Mouse (Mus musculus) lung, embryonic 15.5 days (tissue): Measurements from ENCODE around the gene Fndc10. TPM values are rescaled to one million over a fixed set of nuclear protein-coding genes. Genes with fewer than 3 reads are reported as not detected.
A peak's percentile ranks its signal among the peaks of the same experiment; 100 is the strongest.

Source experiments
- ATAC-seq: fragments of 200-750 bp; cut with Nextera tagmentation; 2 replicates; pipeline ENCODE4 v1.8.0; 2017; ENCODE audit warnings: moderate number of reproducible peaks, borderline replicate concordance; ENCODE audit not compliant: low FRiP score, low TSS enrichment; ENCODE audit errors: extremely low read depth
- H3K27ac ChIP-seq: fragments of 300-500 bp; sonication (generic); 2 replicates; pipeline ENCODE4 v1.5.1; 2015; ENCODE audit warnings: moderate library complexity, mild to moderate bottlenecking, inconsistent platforms
- H3K27me3 ChIP-seq: fragments of 300-500 bp; sonication (generic); 2 replicates; pipeline ENCODE4 v1.6.1; 2015; ENCODE audit warnings: inconsistent platforms
- H3K36me3 ChIP-seq: fragments of 300-500 bp; sonication (generic); 2 replicates; pipeline ENCODE4 v1.6.1; 2015; ENCODE audit warnings: inconsistent platforms
- H3K4me1 ChIP-seq: fragments of 300-500 bp; sonication (generic); 2 replicates; pipeline ENCODE4 v1.6.1; 2015; ENCODE audit warnings: inconsistent platforms
- H3K4me2 ChIP-seq: fragments of 300-500 bp; sonication (generic); 2 replicates; pipeline ENCODE4 v1.6.1; 2015; ENCODE audit warnings: inconsistent platforms, mild to moderate bottlenecking, moderate library complexity
- H3K4me3 ChIP-seq: fragments of 300-500 bp; sonication (generic); 2 replicates; pipeline ENCODE4 v1.5.1; 2015; ENCODE audit warnings: mild to moderate bottlenecking, inconsistent platforms
- H3K9ac ChIP-seq: fragments of 300-500 bp; sonication (generic); 2 replicates; pipeline ENCODE4 v1.6.1; 2015; ENCODE audit warnings: inconsistent platforms
- H3K9me3 ChIP-seq: fragments of 300-500 bp; sonication (generic); 2 replicates; pipeline ENCODE4 v1.6.1; 2016; ENCODE audit warnings: inconsistent platforms
- WGBS: fragments of 180-500 bp; shearing (Covaris S2); methylation state at CpG from one replicate; pipeline ENCODE4 v1.1.7; 2015; 5-methylcytosine and 5-hydroxymethylcytosine counted together
- polyA plus RNA-seq: library from polyadenylated mRNA; unstranded; fragments of >200 nt; fragmentation: Nextera tagmentation; extraction: Ambion mirVana; gene quantifications from 2 replicates; pipeline ENCODE4 v1.2.1, GENCODE M21; 2015

Fndc10 gene
- polyA plus RNA-seq, 1 experiment from 2014 or later: 4.3 TPM

GRCm38 (mm10) chr4:155708988-155709387, 14.8 kb downstream of the Fndc10 start:
- H3K4me2 ChIP-seq: no peak overlapping the region

GRCm38 (mm10) chr4:155710521-155711252, 16.5 kb downstream of the Fndc10 start:
- H3K4me3 ChIP-seq: no peak overlapping the region
- ATAC-seq: no peak
- 0 out of 2 replicates have a peak overlapping the region, but pooled peaks have one; percentile 3 for H3K4me2 ChIP-seq
- peaks cover 27% of the 10 kb centered on the region for H3K4me1 ChIP-seq
- H3K9ac ChIP-seq: no peak overlapping the region
- H3K27ac ChIP-seq: peak overlapping the region; percentile 64
- peaks cover 8% of the 10 kb centered on the region for H3K36me3 ChIP-seq
- 59% methylated on average over 6 of the region's 6 CpGs for WGBS
- H3K27me3 ChIP-seq: no peaks in the 10 kb centered on the region
- H3K9me3 ChIP-seq: no peaks in the 10 kb centered on the region

More at GRCm38 (mm10) chr4:155708988-155709387, 14.8 kb downstream of the Fndc10 start:
- peaks cover 27% of the 10 kb centered on the region for H3K4me1 ChIP-seq
- H3K36me3 ChIP-seq: no peaks in the 10 kb centered on the region
- no peaks in the 10 kb centered on the region for H3K27me3 ChIP-seq
- H3K9ac ChIP-seq: no peak overlapping the region
- peak overlapping the region; percentile 25 for H3K27ac ChIP-seq
- no peak for ATAC-seq
- H3K4me3 ChIP-seq: no peak overlapping the region
- no peaks in the 10 kb centered on the region for H3K9me3 ChIP-seq

GRCm38 (mm10) chr4:155721668-155722083, 27.5 kb downstream of the Fndc10 start:
- H3K27ac ChIP-seq: no peak overlapping the region
- no peaks in the 10 kb centered on the region for H3K27me3 ChIP-seq
- no peak overlapping the region for H3K4me3 ChIP-seq
- no peak overlapping the region for H3K9ac ChIP-seq
- H3K9me3 ChIP-seq: no peaks in the 10 kb centered on the region
- H3K4me1 ChIP-seq: no peaks in the 10 kb centered on the region
- H3K36me3 ChIP-seq: peaks cover 16% of the 10 kb centered on the region
- 64% methylated on average over 4 of the region's 4 CpGs for WGBS
- no peak overlapping the region for H3K4me2 ChIP-seq
- ATAC-seq: no peak; the same call in 1 of the 2 replicates

- Histone ChIP-seq H3K9ac (no peak overlapping the region), H3K27ac (no peak overlapping the region), H3K4me2 (no peak overlapping the region), H3K27me3 (no peaks in the 10 kb centered on the region), H3K4me3 (no peak overlapping the region), H3K36me3 (0 out of 2 replicates have a peak, but pooled peaks cover 25% of the 10 kb centered on the region), H3K4me1 (no peaks in the 10 kb centered on the region), H3K9me3 (no peaks in the 10 kb centered on the region)
- ATAC-seq: no peak
- WGBS: 84% methylated on average over 2 of the region's 2 CpGs
Measured at GRCm38 (mm10) chr4:155727993-155728392, 33.9 kb downstream of the Fndc10 start.

GRCm38 (mm10) chr4:155733267-155733666, 39.1 kb downstream of the Fndc10 start:
- Histone ChIP-seq H3K27me3 (no peaks in the 10 kb centered on the region), H3K27ac (0 out of 2 replicates have a peak overlapping the region, but pooled peaks have one; percentile 85), H3K4me3 (no peak overlapping the region), H3K4me1 (peaks cover 15% of the 10 kb centered on the region), H3K9ac (no peak overlapping the region), H3K9me3 (no peaks in the 10 kb centered on the region), H3K4me2 (0 out of 2 replicates have a peak overlapping the region, but pooled peaks have one; percentile 87), H3K36me3 (peaks cover 18% of the 10 kb centered on the region; the same call in 1 of the 2 replicates)
- no peak for ATAC-seq
- 79% methylated on average over 10 of the region's 10 CpGs for WGBS

GRCm38 (mm10) chr4:155734350-155734941, 40.3 kb downstream of the Fndc10 start, which contains the start of gene Tmem240:
Gene Tmem240, plus strand, starts transcription at chr4:155734800.
- H3K4me2 ChIP-seq: peak within 1 kb of the TSS; percentile 87
- no peaks in the 10 kb centered on the region for H3K27me3 ChIP-seq
- ATAC-seq: peak; percentile 92
- H3K9ac ChIP-seq: peak within 1 kb of the TSS; percentile 69
- H3K4me3 ChIP-seq: peak within 1 kb of the TSS; percentile 90
- under 1% methylated on average over 30 of the region's 35 CpGs for WGBS
- H3K36me3 ChIP-seq: peaks cover 19% of the 10 kb centered on the region
- peaks cover 15% of the 10 kb centered on the region for H3K4me1 ChIP-seq
- H3K9me3 ChIP-seq: no peaks in the 10 kb centered on the region
- H3K27ac ChIP-seq: peak within 1 kb of the TSS; percentile 85

- ATAC-seq: peak; percentile 72
- H3K4me1 ChIP-seq: peaks cover 15% of the 10 kb centered on the region
- peaks cover 26% of the 10 kb centered on the region for H3K36me3 ChIP-seq
- no peaks in the 10 kb centered on the region for H3K9me3 ChIP-seq
- H3K27me3 ChIP-seq: no peaks in the 10 kb centered on the region
- H3K9ac ChIP-seq: peak overlapping the region; percentile 69
- H3K4me2 ChIP-seq: peak overlapping the region; percentile 87
- WGBS: under 1% methylated on average over 48 of the region's 79 CpGs
- peak overlapping the region; percentile 90 for H3K4me3 ChIP-seq
- H3K27ac ChIP-seq: peak overlapping the region; percentile 85
Measured at GRCm38 (mm10) chr4:155734951-155735702, 41.0 kb downstream of the Fndc10 start.

GRCm38 (mm10) chr4:155735788-155736187, 41.6 kb downstream of the Fndc10 start:
- Histone ChIP-seq H3K4me1 (peaks cover 15% of the 10 kb centered on the region), H3K4me2 (peak overlapping the region; percentile 87), H3K27ac (no peak overlapping the region), H3K9me3 (no peaks in the 10 kb centered on the region), H3K27me3 (no peaks in the 10 kb centered on the region), H3K36me3 (peaks cover 29% of the 10 kb centered on the region), H3K4me3 (peak overlapping the region; percentile 90), H3K9ac (peak overlapping the region; percentile 69)
- 70% methylated on average over 5 of the region's 5 CpGs for WGBS
- no peak for ATAC-seq

GRCm38 (mm10) chr4:155736421-155736820, 42.3 kb downstream of the Fndc10 start:
- H3K4me3 ChIP-seq: no peak overlapping the region
- H3K4me2 ChIP-seq: no peak overlapping the region
- H3K4me1 ChIP-seq: peaks cover 15% of the 10 kb centered on the region
- H3K27ac ChIP-seq: no peak overlapping the region
- H3K36me3 ChIP-seq: peaks cover 29% of the 10 kb centered on the region
- WGBS: 78% methylated on average over 5 of the region's 5 CpGs
- no peaks in the 10 kb centered on the region for H3K9me3 ChIP-seq
- no peak overlapping the region for H3K9ac ChIP-seq
- H3K27me3 ChIP-seq: no peaks in the 10 kb centered on the region
- no peak for ATAC-seq

- no peak overlapping the region for H3K4me3 ChIP-seq
- no peaks in the 10 kb centered on the region for H3K27me3 ChIP-seq
- peaks cover 15% of the 10 kb centered on the region for H3K4me1 ChIP-seq
- no peak overlapping the region for H3K9ac ChIP-seq
- H3K27ac ChIP-seq: no peak overlapping the region
- WGBS: 44% methylated on average over 8 of the region's 8 CpGs
- no peak overlapping the region for H3K4me2 ChIP-seq
- no peak for ATAC-seq
- no peaks in the 10 kb centered on the region for H3K9me3 ChIP-seq
- H3K36me3 ChIP-seq: peaks cover 35% of the 10 kb centered on the region
Measured at GRCm38 (mm10) chr4:155738262-155738661, 44.1 kb downstream of the Fndc10 start.

GRCm38 (mm10) chr4:155739152-155739551, 45.0 kb downstream of the Fndc10 start:
- no peak overlapping the region for H3K9ac ChIP-seq
- no peak overlapping the region for H3K4me3 ChIP-seq
- ATAC-seq: no peak
- 87% methylated on average over 6 of the region's 6 CpGs for WGBS
- H3K27me3 ChIP-seq: no peaks in the 10 kb centered on the region
- H3K36me3 ChIP-seq: peaks cover 42% of the 10 kb centered on the region
- H3K4me1 ChIP-seq: peaks cover 10% of the 10 kb centered on the region
- no peaks in the 10 kb centered on the region for H3K9me3 ChIP-seq
- H3K27ac ChIP-seq: no peak overlapping the region
- no peak overlapping the region for H3K4me2 ChIP-seq
